Mouse (Mus musculus) testis, adult 2 months (tissue): ENCODE data around the gene Tmem204.

ENCODE experiments used
- CTCF ChIP-seq: fragments of 200-500 bp; IDR thresholded peaks from 2 replicates; pipeline ENCODE4 v1.5.1; 2012; ENCODE audit warnings: low read depth, mild to moderate bottlenecking, inconsistent platforms, low read length, moderate library complexity; ENCODE audit not compliant: control insufficient read depth, insufficient read depth, insufficient replicate concordance
- POLR2A ChIP-seq: fragments of 200-500 bp; IDR thresholded peaks from 2 replicates; pipeline ENCODE4 v1.6.1; 2012; ENCODE audit warnings: low read depth, mild to moderate bottlenecking, inconsistent platforms, low read length, moderate library complexity; ENCODE audit not compliant: control insufficient read depth

GRCm38 (mm10) chr17:25067442-25067851 lies 15.9 kb downstream of the Tmem204 start:
- TF ChIP-seq CTCF = no peak
- no peak for TF ChIP-seq POLR2A
